Mouse (Mus musculus): ENCODE data around the gene Zcchc7.

DNA sequence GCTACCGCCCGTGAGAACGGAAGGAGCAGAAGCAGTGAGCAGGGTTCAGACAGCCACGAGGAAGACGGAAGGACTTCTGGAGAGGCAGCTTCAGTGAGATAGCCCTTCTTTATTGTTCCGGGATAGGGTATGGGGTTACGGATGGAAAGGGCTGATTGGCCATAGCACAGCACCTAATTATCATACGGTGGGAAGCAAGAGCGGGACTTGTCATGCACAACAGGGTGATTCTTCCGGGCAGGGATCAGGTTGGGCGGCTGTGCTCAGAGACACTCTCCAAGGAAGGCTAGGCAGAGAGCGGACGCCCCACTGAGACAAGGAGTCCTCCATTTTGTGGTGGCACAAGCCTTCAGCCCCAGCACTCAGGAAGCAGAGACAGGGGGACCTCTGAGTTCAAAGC is 203.5 kb downstream of the Zcchc7 start:
- TF ChIP-seq POLR2A (IDR thresholded peaks at IDR 0.05; ENCODE audit: borderline replicate concordance, extremely low read depth, insufficient read depth, insufficient read length, poor library complexity, severe bottlenecking): no peak
- TF ChIP-seq CTCF (IDR thresholded peaks at IDR 0.05; ENCODE audit: borderline replicate concordance, extremely low read depth, insufficient read depth, insufficient read length): no peak
